Mouse (Mus musculus): ENCODE results near the gene Chfr. TPM values are rescaled to one million over a fixed set of nuclear protein-coding genes. Genes with fewer than 3 reads are reported as not detected.

Gene Chfr
- total and polyA plus RNA-seq, 2 experiments from 2014 or later, result 19.7 to 56.0 TPM

DNA sequence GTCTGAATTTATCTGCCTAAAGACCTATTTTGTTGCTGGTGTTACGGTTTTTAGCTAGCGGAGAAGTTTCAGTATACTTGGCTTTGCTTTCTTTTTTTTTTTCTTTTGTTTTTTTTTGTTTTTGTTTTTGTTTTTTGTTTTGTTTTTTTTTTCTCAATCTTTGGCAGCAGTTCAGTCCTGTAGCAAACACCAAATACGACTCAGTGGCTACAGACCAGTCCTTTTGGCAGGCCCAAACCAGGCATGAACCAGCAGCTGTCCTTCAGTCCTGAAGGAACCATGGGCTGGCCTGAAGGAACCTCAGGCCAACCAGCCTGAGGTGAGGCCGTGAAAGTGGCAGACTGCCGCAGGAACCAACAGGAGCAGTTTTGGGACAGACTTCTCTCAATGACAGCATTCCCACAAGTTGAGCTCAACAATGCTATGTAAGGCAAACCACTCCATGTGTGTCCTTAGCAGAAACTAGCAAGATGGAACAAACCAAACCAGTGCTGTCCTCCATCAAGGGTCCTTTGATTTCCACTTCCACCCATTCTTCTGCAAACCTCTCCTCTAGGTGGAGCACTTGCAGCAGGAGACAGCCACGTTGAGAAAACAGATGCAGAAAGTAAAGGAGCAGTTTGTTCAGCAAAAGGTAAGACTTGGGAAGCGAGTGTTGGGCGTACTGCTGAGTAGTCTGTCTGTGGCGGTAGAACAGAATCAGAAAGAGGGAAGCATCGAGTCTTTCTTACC, 67.7 kb downstream of the Chfr start:
- DNase-seq (ENCODE audit: low spot score), result no peak
- H3K4me1 ChIP-seq (ENCODE audit: control insufficient read depth, insufficient read depth), result no peaks in the 10 kb centered on the region
- 86% methylated on average over 10 of the region's 10 CpGs for WGBS

DNA sequence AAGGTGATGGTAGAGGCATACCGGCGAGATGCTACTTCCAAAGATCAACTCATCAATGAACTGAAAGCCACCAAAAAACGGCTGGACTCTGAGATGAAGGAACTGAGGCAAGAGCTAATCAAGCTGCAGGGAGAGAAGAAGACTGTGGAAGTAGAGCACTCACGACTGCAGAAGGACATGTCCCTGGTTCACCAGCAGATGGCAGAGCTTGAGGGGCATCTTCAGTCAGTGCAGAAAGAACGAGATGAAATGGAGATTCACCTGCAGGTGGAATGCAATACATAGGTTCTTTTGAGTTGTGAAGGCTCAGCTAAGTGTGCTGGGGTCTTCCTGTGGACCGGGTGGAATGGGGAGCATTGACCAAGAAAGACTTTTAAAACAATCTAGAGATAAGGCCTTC, 69.1 kb downstream of the Chfr start:
- no peak overlapping the region for H3K4me2 ChIP-seq (ENCODE audit: low read depth, low read length)

More for the DNA sequence above, 67.7 kb downstream of the Chfr start:
- no peaks in the 10 kb centered on the region for H3K27me3 ChIP-seq (ENCODE audit: control insufficient read depth, insufficient read depth, low read length)
- H3K9me3 ChIP-seq (replicated peaks; ENCODE audit: control insufficient read depth, low read length), result no peaks in the 10 kb centered on the region
- H3K4me2 ChIP-seq (ENCODE audit: low read depth, low read length), result no peak overlapping the region
- H3K9ac ChIP-seq (replicated peaks; ENCODE audit: low read depth, low read length), result no peak overlapping the region
- TF ChIP-seq CTCF (IDR thresholded peaks at IDR 0.05; ENCODE audit: low read depth), result peak; percentile 26; the same call in 1 of the 2 replicates
- TF ChIP-seq EP300 (IDR thresholded peaks at IDR 0.05; ENCODE audit: low read depth), result no peak
- no peak overlapping the region for H3K27ac ChIP-seq (ENCODE audit: low read depth)
- H3K4me3 ChIP-seq (ENCODE audit: low read depth, low read length), result no peak overlapping the region
- no peak for ATAC-seq (ENCODE audit: insufficient read depth, low read depth)
- peaks cover 81% of the 10 kb centered on the region for H3K36me3 ChIP-seq (replicated peaks; ENCODE audit: control insufficient read depth, insufficient read depth, low read length)

DNA sequence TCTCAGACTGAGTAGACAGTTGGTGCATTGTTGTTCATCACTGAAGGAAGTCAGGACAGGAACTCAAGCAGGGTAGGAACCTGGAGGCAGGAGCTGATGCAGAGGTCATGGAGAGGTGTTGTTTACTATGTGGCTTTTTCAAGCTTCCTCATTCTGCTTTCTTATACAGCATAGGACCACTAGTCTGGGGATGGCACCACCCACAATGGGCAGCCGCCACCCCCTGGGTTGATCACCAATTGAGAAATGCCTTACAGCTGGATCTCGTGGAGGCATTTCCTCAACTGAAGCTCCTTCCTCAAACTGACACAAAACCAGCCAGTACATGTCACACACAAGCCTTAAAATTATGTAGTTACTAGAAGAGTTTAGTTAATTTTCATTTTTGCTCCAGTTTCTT, 75.7 kb downstream of the Chfr start:
- Histone ChIP-seq H3K4me1 (ENCODE audit: control insufficient read depth, insufficient read depth) (no peaks in the 10 kb centered on the region), H3K27ac (ENCODE audit: low read depth) (no peak overlapping the region), H3K36me3 (replicated peaks; ENCODE audit: control insufficient read depth, insufficient read depth, low read length) (peaks cover 95% of the 10 kb centered on the region), H3K27me3 (ENCODE audit: control insufficient read depth, insufficient read depth, low read length) (no peaks in the 10 kb centered on the region), H3K4me3 (ENCODE audit: low read depth, low read length) (no peak overlapping the region), H3K9ac (replicated peaks; ENCODE audit: low read depth, low read length) (no peak overlapping the region), H3K9me3 (replicated peaks; ENCODE audit: control insufficient read depth, low read length) (no peaks in the 10 kb centered on the region), H3K4me2 (ENCODE audit: low read depth, low read length) (no peak overlapping the region)
- 86% methylated on average over 2 of the region's 2 CpGs for WGBS
- no peak for DNase-seq (ENCODE audit: low spot score)
- no peak for TF ChIP-seq EP300 (IDR thresholded peaks at IDR 0.05; ENCODE audit: low read depth)
- TF ChIP-seq CTCF (IDR thresholded peaks at IDR 0.05; ENCODE audit: low read depth), result no peak
- ATAC-seq (ENCODE audit: insufficient read depth, low read depth), result no peak

More for the DNA sequence above, 69.1 kb downstream of the Chfr start:
- WGBS, result 78% methylated on average over 6 of the region's 6 CpGs
- no peaks in the 10 kb centered on the region for H3K4me1 ChIP-seq (ENCODE audit: control insufficient read depth, insufficient read depth)
- H3K27ac ChIP-seq (ENCODE audit: low read depth), result no peak overlapping the region
- no peaks in the 10 kb centered on the region for H3K9me3 ChIP-seq (replicated peaks; ENCODE audit: control insufficient read depth, low read length)
- no peak overlapping the region for H3K4me3 ChIP-seq (ENCODE audit: low read depth, low read length)
- no peak for DNase-seq (ENCODE audit: low spot score)
- no peaks in the 10 kb centered on the region for H3K27me3 ChIP-seq (ENCODE audit: control insufficient read depth, insufficient read depth, low read length)
- H3K9ac ChIP-seq (replicated peaks; ENCODE audit: low read depth, low read length), result no peak overlapping the region
- ATAC-seq (ENCODE audit: insufficient read depth, low read depth), result no peak
- TF ChIP-seq EP300 (IDR thresholded peaks at IDR 0.05; ENCODE audit: low read depth) (no peak), CTCF (IDR thresholded peaks at IDR 0.05; ENCODE audit: low read depth) (peak; percentile 21; the same call in 1 of the 2 replicates)
- H3K36me3 ChIP-seq (replicated peaks; ENCODE audit: control insufficient read depth, insufficient read depth, low read length), result peaks cover 93% of the 10 kb centered on the region

DNA sequence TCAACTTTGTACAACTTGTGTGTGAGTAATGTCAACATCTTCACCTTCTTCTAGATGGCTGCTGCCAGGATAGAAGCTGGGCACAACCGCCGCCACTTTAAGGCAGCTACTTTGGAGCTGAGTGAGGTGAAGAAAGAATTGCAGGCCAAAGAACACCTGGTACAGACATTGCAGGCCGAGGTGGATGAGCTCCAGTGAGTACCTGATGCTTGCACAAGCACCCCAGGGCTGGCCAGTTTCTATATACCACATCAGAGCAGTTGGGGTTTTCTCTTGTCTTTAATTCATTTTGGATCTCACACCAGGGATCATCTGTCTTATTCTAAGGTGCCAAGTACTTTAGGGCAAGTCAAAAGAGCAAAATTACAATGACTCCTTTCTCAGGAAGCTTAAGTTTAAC, 81.1 kb downstream of the Chfr start:
- Histone ChIP-seq H3K27me3 (ENCODE audit: control insufficient read depth, insufficient read depth, low read length) (no peaks in the 10 kb centered on the region), H3K9me3 (replicated peaks; ENCODE audit: control insufficient read depth, low read length) (no peaks in the 10 kb centered on the region), H3K9ac (replicated peaks; ENCODE audit: low read depth, low read length) (no peak overlapping the region), H3K36me3 (replicated peaks; ENCODE audit: control insufficient read depth, insufficient read depth, low read length) (peaks cover 98% of the 10 kb centered on the region), H3K4me3 (ENCODE audit: low read depth, low read length) (no peak overlapping the region), H3K27ac (ENCODE audit: low read depth) (no peak overlapping the region), H3K4me2 (ENCODE audit: low read depth, low read length) (no peak overlapping the region), H3K4me1 (ENCODE audit: control insufficient read depth, insufficient read depth) (no peaks in the 10 kb centered on the region)
- DNase-seq (ENCODE audit: low spot score) (no peak), ATAC-seq (ENCODE audit: insufficient read depth, low read depth) (no peak)
- 94% methylated on average over 3 of the region's 3 CpGs for WGBS
- TF ChIP-seq CTCF (IDR thresholded peaks at IDR 0.05; ENCODE audit: low read depth) (no peak), EP300 (IDR thresholded peaks at IDR 0.05; ENCODE audit: low read depth) (no peak)

DNA sequence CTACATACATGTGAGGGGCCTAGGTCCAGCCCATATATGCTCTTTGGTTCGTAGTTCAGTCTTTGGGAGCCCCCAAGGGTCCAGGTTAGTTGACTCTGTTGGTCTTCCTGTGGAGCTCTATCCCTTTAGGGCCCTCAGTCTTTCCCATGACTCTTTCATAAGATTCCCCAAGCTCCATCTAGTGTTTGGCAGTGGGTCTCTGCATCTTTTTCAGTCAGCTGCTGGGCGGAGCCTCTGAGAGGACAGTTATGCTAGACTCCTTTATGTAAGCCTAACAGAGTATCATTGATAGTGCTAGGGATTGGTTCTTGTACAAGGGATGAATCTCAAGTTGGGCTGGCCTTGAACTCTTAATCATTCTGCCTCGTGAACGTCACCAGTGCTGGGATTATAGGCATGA, 84.7 kb downstream of the Chfr start:
- 96% methylated on average over 4 of the region's 4 CpGs for WGBS
- H3K4me1 ChIP-seq (ENCODE audit: control insufficient read depth, insufficient read depth), result no peaks in the 10 kb centered on the region
- H3K27me3 ChIP-seq (ENCODE audit: control insufficient read depth, insufficient read depth, low read length), result no peaks in the 10 kb centered on the region
- H3K4me2 ChIP-seq (ENCODE audit: low read depth, low read length), result no peak overlapping the region
- H3K27ac ChIP-seq (ENCODE audit: low read depth), result no peak overlapping the region
- DNase-seq (ENCODE audit: low spot score) (no peak), ATAC-seq (ENCODE audit: insufficient read depth, low read depth) (no peak)
- TF ChIP-seq EP300 (IDR thresholded peaks at IDR 0.05; ENCODE audit: low read depth) (no peak), CTCF (IDR thresholded peaks at IDR 0.05; ENCODE audit: low read depth) (no peak)
- H3K9ac ChIP-seq (replicated peaks; ENCODE audit: low read depth, low read length), result no peak overlapping the region
- H3K9me3 ChIP-seq (replicated peaks; ENCODE audit: control insufficient read depth, low read length), result no peaks in the 10 kb centered on the region
- no peak overlapping the region for H3K4me3 ChIP-seq (ENCODE audit: low read depth, low read length)
- peaks cover 92% of the 10 kb centered on the region for H3K36me3 ChIP-seq (replicated peaks; ENCODE audit: control insufficient read depth, insufficient read depth, low read length)

Other genes starting within 250 kb of the Chfr start
- 0.08 and 1.6 TPM in 2 replicates for gene Gm15446, start 212.4 kb upstream of the Chfr start, total RNA-seq (2014; rRNA removed; ENCODE audit: low replicate concordance)
- 0.51 and 0.52 TPM in 2 replicates for gene Gm15446, start 212.4 kb upstream of the Chfr start, polyA plus RNA-seq (2015; fragmentation: Nextera tagmentation; extraction: Ambion mirVana)
- 0.73 and 2.5 TPM in 2 replicates for gene Zfp932, start 139.3 kb upstream of the Chfr start, total RNA-seq (2014; rRNA removed; ENCODE audit: low replicate concordance)
- gene Zfp932, start 139.3 kb upstream of the Chfr start, polyA plus RNA-seq (2015; fragmentation: Nextera tagmentation; extraction: Ambion mirVana), result 9.5 and 9.6 TPM in 2 replicates
- gene Gm17655, start 63.3 kb upstream of the Chfr start, total RNA-seq (2014; rRNA removed; ENCODE audit: low replicate concordance), result 0.12 TPM in 1 of 2 replicates, not detected in the other
- 1.4 and 1.8 TPM in 2 replicates for gene Gm17655, start 63.3 kb upstream of the Chfr start, polyA plus RNA-seq (2015; fragmentation: Nextera tagmentation; extraction: Ambion mirVana)
- gene Gm35315, start 41.4 kb upstream of the Chfr start, total RNA-seq (2014; rRNA removed; ENCODE audit: low replicate concordance), result 2.3 TPM in 1 of 2 replicates, not detected in the other
- 0.03 and 0.05 TPM in 2 replicates for gene Gm35315, start 41.4 kb upstream of the Chfr start, polyA plus RNA-seq (2015; fragmentation: Nextera tagmentation; extraction: Ambion mirVana)
- gene Plcxd1, start 35.9 kb upstream of the Chfr start, total RNA-seq (2014; rRNA removed; ENCODE audit: low replicate concordance), result not detected in 2 replicates
- 0.26 and 0.29 TPM in 2 replicates for gene Plcxd1, start 35.9 kb upstream of the Chfr start, polyA plus RNA-seq (2015; fragmentation: Nextera tagmentation; extraction: Ambion mirVana)
- gene Gtpbp6, start 27.6 kb upstream of the Chfr start, total RNA-seq (2014; rRNA removed; ENCODE audit: low replicate concordance), result 29.8 and 32.3 TPM in 2 replicates
- gene Gtpbp6, start 27.6 kb upstream of the Chfr start, polyA plus RNA-seq (2015; fragmentation: Nextera tagmentation; extraction: Ambion mirVana), result 13.9 and 14.2 TPM in 2 replicates
- 0.50 and 3.3 TPM in 2 replicates for gene Zfp605, start 25.8 kb upstream of the Chfr start, total RNA-seq (2014; rRNA removed; ENCODE audit: low replicate concordance)
- 2.1 and 2.4 TPM in 2 replicates for gene Zfp605, start 25.8 kb upstream of the Chfr start, polyA plus RNA-seq (2015; fragmentation: Nextera tagmentation; extraction: Ambion mirVana)
- gene Golga3, start 40.9 kb downstream of the Chfr start, total RNA-seq (2014; rRNA removed; ENCODE audit: low replicate concordance), result 10.1 and 17.6 TPM in 2 replicates
- gene Golga3, start 40.9 kb downstream of the Chfr start, polyA plus RNA-seq (2015; fragmentation: Nextera tagmentation; extraction: Ambion mirVana), result 8.7 and 11.1 TPM in 2 replicates
- 17.3 and 24.2 TPM in 2 replicates for gene Ankle2, start 95.2 kb downstream of the Chfr start, total RNA-seq (2014; rRNA removed; ENCODE audit: low replicate concordance)
- 12.5 and 12.6 TPM in 2 replicates for gene Ankle2, start 95.2 kb downstream of the Chfr start, polyA plus RNA-seq (2015; fragmentation: Nextera tagmentation; extraction: Ambion mirVana)
- 76.6 and 77.4 TPM in 2 replicates for gene Pgam5, start 134.1 kb downstream of the Chfr start, total RNA-seq (2014; rRNA removed; ENCODE audit: low replicate concordance)
- gene Pgam5, start 134.1 kb downstream of the Chfr start, polyA plus RNA-seq (2015; fragmentation: Nextera tagmentation; extraction: Ambion mirVana), result 37.6 and 39.6 TPM in 2 replicates
- 32.5 and 113 TPM in 2 replicates for gene Pxmp2, start 150.3 kb downstream of the Chfr start, total RNA-seq (2014; rRNA removed; ENCODE audit: low replicate concordance)
- gene Pxmp2, start 150.3 kb downstream of the Chfr start, polyA plus RNA-seq (2015; fragmentation: Nextera tagmentation; extraction: Ambion mirVana), result 48.4 and 48.6 TPM in 2 replicates
- gene Pole, start 150.5 kb downstream of the Chfr start, total RNA-seq (2014; rRNA removed; ENCODE audit: low replicate concordance), result 12.8 and 13.8 TPM in 2 replicates
- gene Pole, start 150.5 kb downstream of the Chfr start, polyA plus RNA-seq (2015; fragmentation: Nextera tagmentation; extraction: Ambion mirVana), result 3.6 and 4.8 TPM in 2 replicates
- gene P2rx2, start 207.4 kb downstream of the Chfr start, total RNA-seq (2014; rRNA removed; ENCODE audit: low replicate concordance), result not detected in 2 replicates
- not detected in 2 replicates for gene P2rx2, start 207.4 kb downstream of the Chfr start, polyA plus RNA-seq (2015; fragmentation: Nextera tagmentation; extraction: Ambion mirVana)
- not detected in 2 replicates for gene Lrcol1, start 208.9 kb downstream of the Chfr start, total RNA-seq (2014; rRNA removed; ENCODE audit: low replicate concordance)
- not detected in 2 replicates for gene Lrcol1, start 208.9 kb downstream of the Chfr start, polyA plus RNA-seq (2015; fragmentation: Nextera tagmentation; extraction: Ambion mirVana)